Mouse (Mus musculus) E14TG2a.4 (cell line): Measurements from ENCODE around the gene Asic1.

Source experiments
- H3K27me3 ChIP-seq: 2 replicates; pipeline ENCODE4 v1.6.1; 2014; ENCODE audit warnings: low read length, control low read depth; ENCODE audit not compliant: insufficient read depth
- H3K36me3 ChIP-seq: 2 replicates; pipeline ENCODE4 v1.6.1; 2014; ENCODE audit warnings: low read length, control low read depth; ENCODE audit not compliant: insufficient read depth
- H3K4me1 ChIP-seq: replicated peaks from 2 replicates; pipeline ENCODE4 v1.6.1; 2014; ENCODE audit warnings: low read depth, low read length, control low read depth
- H3K4me3 ChIP-seq: replicated peaks from 2 replicates; pipeline ENCODE4 v1.5.1; 2014; ENCODE audit warnings: mild to moderate bottlenecking, low read length
- H3K9me3 ChIP-seq: 2 replicates; pipeline ENCODE4 v1.6.1; 2014; ENCODE audit warnings: low read length, control low read depth
- CTCF ChIP-seq: conservative IDR thresholded peaks from 2 replicates; pipeline ENCODE4 v1.5.1; 2014; ENCODE audit warnings: low read length
- NANOG ChIP-seq: IDR thresholded peaks from 2 replicates; pipeline ENCODE4 v1.6.1; 2014; ENCODE audit warnings: borderline replicate concordance, low read length, mixed read lengths
- POU5F1 ChIP-seq: IDR thresholded peaks from 2 replicates; pipeline ENCODE4 v1.6.1; 2014; ENCODE audit warnings: low read length, borderline replicate concordance

The Asic1 gene

GRCm38 (mm10) chr15:99711491-99711890 lies 41.3 kb downstream of the Asic1 start:
- no peaks in the 10 kb centered on the region for H3K9me3 ChIP-seq
- H3K4me3 ChIP-seq = 0 out of 2 replicates have a peak overlapping the region, but pooled peaks have one; percentile 0
- H3K27me3 ChIP-seq = no peaks in the 10 kb centered on the region
- H3K36me3 ChIP-seq = peaks cover 76% of the 10 kb centered on the region
- no peak for TF ChIP-seq POU5F1
- TF ChIP-seq NANOG = no peak
- TF ChIP-seq CTCF = no peak
- H3K4me1 ChIP-seq = peaks cover 77% of the 10 kb centered on the region

GRCm38 (mm10) chr15:99712666-99713559 lies 42.7 kb downstream of the Asic1 start:
- Histone ChIP-seq H3K9me3 (no peaks in the 10 kb centered on the region), H3K36me3 (peaks cover 66% of the 10 kb centered on the region), H3K4me1 (peaks cover 81% of the 10 kb centered on the region), H3K27me3 (peaks cover 6% of the 10 kb centered on the region; the same call in 1 of the 2 replicates), H3K4me3 (peak overlapping the region; percentile 48)
- TF ChIP-seq CTCF = no peak
- no peak for TF ChIP-seq POU5F1
- TF ChIP-seq NANOG = no peak

- Histone ChIP-seq H3K4me3 (peak overlapping the region; percentile 48), H3K36me3 (peaks cover 65% of the 10 kb centered on the region), H3K4me1 (peaks cover 87% of the 10 kb centered on the region), H3K9me3 (no peaks in the 10 kb centered on the region), H3K27me3 (peaks cover 6% of the 10 kb centered on the region; the same call in 1 of the 2 replicates)
- TF ChIP-seq POU5F1 (no peak), CTCF (no peak), NANOG (no peak)
Measured at GRCm38 (mm10) chr15:99713569-99713968, 43.4 kb downstream of the Asic1 start.

GRCm38 (mm10) chr15:99714206-99714605 lies 44.0 kb downstream of the Asic1 start:
- TF ChIP-seq POU5F1 = no peak
- no peak for TF ChIP-seq NANOG
- TF ChIP-seq CTCF = no peak
- peaks cover 6% of the 10 kb centered on the region; the same call in 1 of the 2 replicates for H3K27me3 ChIP-seq
- H3K9me3 ChIP-seq = no peaks in the 10 kb centered on the region
- peaks cover 91% of the 10 kb centered on the region for H3K4me1 ChIP-seq
- peak overlapping the region; percentile 48; the same call in 1 of the 2 replicates for H3K4me3 ChIP-seq
- peaks cover 59% of the 10 kb centered on the region for H3K36me3 ChIP-seq

GRCm38 (mm10) chr15:99714858-99715257 lies 44.7 kb downstream of the Asic1 start:
- Histone ChIP-seq H3K9me3 (no peaks in the 10 kb centered on the region), H3K27me3 (peaks cover 6% of the 10 kb centered on the region; the same call in 1 of the 2 replicates), H3K4me3 (no peak overlapping the region), H3K4me1 (peaks cover 94% of the 10 kb centered on the region), H3K36me3 (peaks cover 52% of the 10 kb centered on the region)
- TF ChIP-seq POU5F1 (no peak), CTCF (peak; percentile 98), NANOG (no peak)

- TF ChIP-seq NANOG (no peak), POU5F1 (no peak), CTCF (no peak)
- peaks cover 47% of the 10 kb centered on the region for H3K36me3 ChIP-seq
- peaks cover 93% of the 10 kb centered on the region for H3K4me1 ChIP-seq
- H3K4me3 ChIP-seq = no peak overlapping the region
- no peaks in the 10 kb centered on the region for H3K9me3 ChIP-seq
- peaks cover 7% of the 10 kb centered on the region for H3K27me3 ChIP-seq
Measured at GRCm38 (mm10) chr15:99715361-99715865, 45.2 kb downstream of the Asic1 start.

GRCm38 (mm10) chr15:99715982-99716746 lies 46.0 kb downstream of the Asic1 start:
- Histone ChIP-seq H3K27me3 (peaks cover 9% of the 10 kb centered on the region), H3K4me1 (peaks cover 87% of the 10 kb centered on the region), H3K36me3 (peaks cover 39% of the 10 kb centered on the region), H3K9me3 (no peaks in the 10 kb centered on the region), H3K4me3 (no peak overlapping the region)
- TF ChIP-seq NANOG (no peak), CTCF (no peak), POU5F1 (no peak)

GRCm38 (mm10) chr15:99716814-99717213 lies 46.6 kb downstream of the Asic1 start:
- Histone ChIP-seq H3K9me3 (no peaks in the 10 kb centered on the region), H3K27me3 (peaks cover 9% of the 10 kb centered on the region), H3K36me3 (peaks cover 33% of the 10 kb centered on the region), H3K4me1 (peaks cover 85% of the 10 kb centered on the region), H3K4me3 (no peak overlapping the region)
- TF ChIP-seq POU5F1 = no peak
- TF ChIP-seq CTCF = no peak
- TF ChIP-seq NANOG = no peak
